Mouse (Mus musculus) frontal cortex, postnatal 14 days (tissue): ENCODE measurements around the gene 4930432K21Rik.

Experiments
- DNase-seq, 2 experiments: peaks; one replicate each; pipeline ENCODE4 v3.0.0; 2022; ENCODE audit warnings: low spot score in 2 of 2

Gene 4930432K21Rik

GRCm38 (mm10) chr8:84147324-84147766 is 480 bp upstream of the 4930432K21Rik start:
- no peak for DNase-seq

GRCm38 (mm10) chr8:84148531-84148850 is 666 bp downstream of the 4930432K21Rik start:
- no peak for DNase-seq

- no peak for DNase-seq
Measured at GRCm38 (mm10) chr8:84149181-84149580, 1.4 kb downstream of the 4930432K21Rik start.

GRCm38 (mm10) chr8:84157620-84158019 is 9.8 kb downstream of the 4930432K21Rik start:
- no peak for DNase-seq

GRCm38 (mm10) chr8:84167696-84168095 is 19.9 kb downstream of the 4930432K21Rik start:
- DNase-seq = no peak

- no peak for DNase-seq
Measured at GRCm38 (mm10) chr8:84170096-84170495, 22.3 kb downstream of the 4930432K21Rik start.

GRCm38 (mm10) chr8:84173861-84174260 is 26.0 kb downstream of the 4930432K21Rik start:
- DNase-seq = no peak

- no peak for DNase-seq
Measured at GRCm38 (mm10) chr8:84176560-84176959, 28.7 kb downstream of the 4930432K21Rik start.

- no peak for DNase-seq
Measured at GRCm38 (mm10) chr8:84177405-84177804, 29.6 kb downstream of the 4930432K21Rik start.

- DNase-seq = no peak
Measured at GRCm38 (mm10) chr8:84178592-84178991, 30.8 kb downstream of the 4930432K21Rik start.

- no peak for DNase-seq
Measured at GRCm38 (mm10) chr8:84179946-84180345, 32.1 kb downstream of the 4930432K21Rik start.

GRCm38 (mm10) chr8:84180530-84181190 is 32.8 kb downstream of the 4930432K21Rik start:
- DNase-seq = no peak

- DNase-seq = no peak
Measured at GRCm38 (mm10) chr8:84182833-84183232, 35.0 kb downstream of the 4930432K21Rik start.

GRCm38 (mm10) chr8:84183261-84184084 is 35.6 kb downstream of the 4930432K21Rik start:
- DNase-seq = no peak

- DNase-seq = no peak
Measured at GRCm38 (mm10) chr8:84184085-84185043, 36.5 kb downstream of the 4930432K21Rik start.

- no peak for DNase-seq
Measured at GRCm38 (mm10) chr8:84185117-84185516, 37.3 kb downstream of the 4930432K21Rik start, which contains the start of gene Nanos3. Gene Nanos3, minus strand, starts transcription at chr8:84185217.

- DNase-seq = peak in 1 of 2 experiments; percentile 63
Measured at GRCm38 (mm10) chr8:84186547-84186946, 38.7 kb downstream of the 4930432K21Rik start.

- DNase-seq = no peak
Measured at GRCm38 (mm10) chr8:84187065-84187755, 39.4 kb downstream of the 4930432K21Rik start.

- no peak for DNase-seq
Measured at GRCm38 (mm10) chr8:84188671-84189070, 40.8 kb downstream of the 4930432K21Rik start.

GRCm38 (mm10) chr8:84189603-84190002 is 41.8 kb downstream of the 4930432K21Rik start:
- no peak for DNase-seq

GRCm38 (mm10) chr8:84190191-84190867 is 42.5 kb downstream of the 4930432K21Rik start:
- DNase-seq = no peak
